Mouse (Mus musculus) urinary bladder, adult 18-20 months (tissue): ENCODE results near the gene Anpep.

Source experiments
- DNase-seq, 2 experiments: peaks; one replicate each; pipeline ENCODE4 v3.0.0; 2022; ENCODE audit warnings: low spot score in 2 of 2, mixed read lengths in 2 of 2

The Anpep gene

GRCm38 (mm10) chr7:79866294-79867000 lies 5.6 kb upstream of the Anpep start:
- no peak for DNase-seq

- DNase-seq = no peak
These were observed 935 bp upstream of the Anpep start for GRCm38 (mm10) chr7:79861794-79862193.

GRCm38 (mm10) chr7:79858956-79859630 lies 1.8 kb downstream of the Anpep start:
- DNase-seq = no peak

GRCm38 (mm10) chr7:79858202-79858934 lies 2.5 kb downstream of the Anpep start:
- no peak for DNase-seq

GRCm38 (mm10) chr7:79856305-79856704 lies 4.6 kb downstream of the Anpep start:
- DNase-seq = no peak

- no peak for DNase-seq
These were observed 13.1 kb downstream of the Anpep start for GRCm38 (mm10) chr7:79847456-79848451.

GRCm38 (mm10) chr7:79846342-79846741 lies 14.5 kb downstream of the Anpep start:
- DNase-seq = no peak

GRCm38 (mm10) chr7:79844090-79844802 lies 16.6 kb downstream of the Anpep start:
- DNase-seq = no peak

- no peak for DNase-seq
These were observed 18.7 kb downstream of the Anpep start for GRCm38 (mm10) chr7:79842163-79842562.

GRCm38 (mm10) chr7:79837247-79837646 lies 23.6 kb downstream of the Anpep start:
- DNase-seq = no peak

GRCm38 (mm10) chr7:79835196-79835595 lies 25.7 kb downstream of the Anpep start:
- DNase-seq = no peak

- DNase-seq = no peak
These were observed 27.9 kb downstream of the Anpep start for GRCm38 (mm10) chr7:79832980-79833379.

GRCm38 (mm10) chr7:79831585-79831984 lies 29.3 kb downstream of the Anpep start:
- no peak for DNase-seq

- DNase-seq = no peak
These were observed 29.7 kb downstream of the Anpep start for GRCm38 (mm10) chr7:79831145-79831544.

GRCm38 (mm10) chr7:79828341-79828740 lies 32.5 kb downstream of the Anpep start:
- no peak for DNase-seq

GRCm38 (mm10) chr7:79822092-79822695 lies 38.7 kb downstream of the Anpep start:
- no peak for DNase-seq

GRCm38 (mm10) chr7:79819996-79820395 lies 40.9 kb downstream of the Anpep start:
- no peak for DNase-seq

GRCm38 (mm10) chr7:79819515-79819914 lies 41.3 kb downstream of the Anpep start:
- DNase-seq = no peak

- no peak for DNase-seq
These were observed 42.5 kb downstream of the Anpep start for GRCm38 (mm10) chr7:79818321-79818720.

GRCm38 (mm10) chr7:79813409-79813808 lies 47.5 kb downstream of the Anpep start:
- no peak for DNase-seq
